Mouse (Mus musculus) kidney, embryonic 14.5 days (tissue): ENCODE results near the gene Lpcat3. TPM values are rescaled to one million over a fixed set of nuclear protein-coding genes. Genes with fewer than 3 reads are reported as not detected.

ENCODE experiments used
- ATAC-seq: fragments of 200-750 bp; cut with Nextera tagmentation; 2 replicates; pipeline ENCODE4 v1.8.0; 2017; ENCODE audit warnings: moderate number of reproducible peaks, mild to moderate bottlenecking, moderate TSS enrichment, moderate library complexity; ENCODE audit not compliant: low FRiP score, low TSS enrichment
- H3K27ac ChIP-seq: fragments of 300-500 bp; sonication (generic); 2 replicates; pipeline ENCODE4 v1.5.1; 2014; ENCODE audit warnings: low read depth, mild to moderate bottlenecking, low read length, moderate library complexity, mixed read lengths
- H3K27me3 ChIP-seq: fragments of 300-500 bp; sonication (generic); 2 replicates; pipeline ENCODE4 v1.6.1; 2014; ENCODE audit warnings: mild to moderate bottlenecking, low read length; ENCODE audit not compliant: control insufficient read depth, insufficient read depth
- H3K36me3 ChIP-seq: fragments of 300-500 bp; sonication (generic); 2 replicates; pipeline ENCODE4 v1.6.1; 2014; ENCODE audit warnings: low read length, mixed read lengths; ENCODE audit not compliant: control insufficient read depth, insufficient read depth
- H3K4me1 ChIP-seq: fragments of 300-500 bp; sonication (generic); 2 replicates; pipeline ENCODE4 v1.6.1; 2014; ENCODE audit warnings: low read length, mixed read lengths; ENCODE audit not compliant: control insufficient read depth, insufficient read depth
- H3K4me2 ChIP-seq: fragments of 300-500 bp; sonication (generic); replicated peaks from 2 replicates; pipeline ENCODE4 v1.6.1; 2014; ENCODE audit warnings: low read depth, mild to moderate bottlenecking, low read length
- H3K4me3 ChIP-seq: fragments of 300-500 bp; sonication (generic); 2 replicates; pipeline ENCODE4 v1.5.1; 2014; ENCODE audit warnings: mild to moderate bottlenecking, low read length
- H3K9ac ChIP-seq: fragments of 300-500 bp; sonication (generic); 2 replicates; pipeline ENCODE4 v1.6.1; 2014; ENCODE audit warnings: low read depth, mild to moderate bottlenecking, low read length, moderate library complexity
- H3K9me3 ChIP-seq: fragments of 300-500 bp; sonication (generic); 2 replicates; pipeline ENCODE4 v1.6.1; 2016; ENCODE audit warnings: low read length; ENCODE audit not compliant: control insufficient read depth
- WGBS: fragments of 180-500 bp; shearing (Covaris S2); extraction: QIAGEN DNeasy Blood & Tissue Kit; methylation state at CpG from one replicate; pipeline ENCODE4 v1.1.7; 2014; 5-methylcytosine and 5-hydroxymethylcytosine counted together
- polyA plus RNA-seq: library from polyadenylated mRNA; unstranded; fragments of >200 nt; fragmentation: Nextera tagmentation; extraction: Ambion mirVana; gene quantifications from 2 replicates; pipeline ENCODE4 v1.2.1, GENCODE M21; 2014

Gene Lpcat3
- polyA plus RNA-seq, 1 experiment from 2014 or later: 67.3 TPM

GRCm38 (mm10) chr6:124655893-124656292, 6.9 kb upstream of the Lpcat3 start:
- Histone ChIP-seq H3K36me3 (no peaks in the 10 kb centered on the region), H3K4me1 (no peaks in the 10 kb centered on the region), H3K9ac (no peak overlapping the region), H3K9me3 (peaks cover 8% of the 10 kb centered on the region; the same call in 1 of the 2 replicates), H3K4me2 (no peak overlapping the region), H3K27me3 (no peaks in the 10 kb centered on the region), H3K4me3 (no peak overlapping the region), H3K27ac (peak overlapping the region; percentile 18; the same call in 1 of the 2 replicates)
- ATAC-seq: peak; percentile 53; the same call in 1 of the 2 replicates
- 37% methylated on average over 6 of the region's 6 CpGs for WGBS

- Histone ChIP-seq H3K4me2 (no peak overlapping the region), H3K27ac (no peak overlapping the region), H3K4me3 (no peak overlapping the region), H3K27me3 (no peaks in the 10 kb centered on the region), H3K9ac (no peak overlapping the region), H3K9me3 (peaks cover 7% of the 10 kb centered on the region; the same call in 1 of the 2 replicates), H3K4me1 (no peaks in the 10 kb centered on the region), H3K36me3 (no peaks in the 10 kb centered on the region)
- 79% methylated on average over 2 of the region's 2 CpGs for WGBS
- ATAC-seq: no peak
Observed at GRCm38 (mm10) chr6:124658067-124658466, 4.8 kb upstream of the Lpcat3 start.

- H3K9me3 ChIP-seq: no peaks in the 10 kb centered on the region
- no peak overlapping the region for H3K9ac ChIP-seq
- H3K4me3 ChIP-seq: no peak overlapping the region
- H3K36me3 ChIP-seq: no peaks in the 10 kb centered on the region
- no peaks in the 10 kb centered on the region for H3K27me3 ChIP-seq
- H3K4me2 ChIP-seq: no peak overlapping the region
- WGBS: 97% methylated on average over 4 of the region's 4 CpGs
- H3K27ac ChIP-seq: no peak overlapping the region
- no peak for ATAC-seq
- H3K4me1 ChIP-seq: peaks cover 4% of the 10 kb centered on the region; the same call in 1 of the 2 replicates
Observed at GRCm38 (mm10) chr6:124661156-124661806, 1.5 kb upstream of the Lpcat3 start.

GRCm38 (mm10) chr6:124661995-124662394, 832 bp upstream of the Lpcat3 start:
- H3K4me1 ChIP-seq: peaks cover 4% of the 10 kb centered on the region; the same call in 1 of the 2 replicates
- ATAC-seq: no peak
- 33% methylated on average over 6 of the region's 6 CpGs for WGBS

GRCm38 (mm10) chr6:124663424-124663795, 583 bp downstream of the Lpcat3 start:
- peaks cover 4% of the 10 kb centered on the region; the same call in 1 of the 2 replicates for H3K4me1 ChIP-seq
- H3K27me3 ChIP-seq: no peaks in the 10 kb centered on the region
- H3K36me3 ChIP-seq: no peaks in the 10 kb centered on the region
- no peaks in the 10 kb centered on the region for H3K9me3 ChIP-seq
- H3K27ac ChIP-seq: peak overlapping the region; percentile 30; the same call in 1 of the 2 replicates
- peak overlapping the region; percentile 62 for H3K9ac ChIP-seq
- peak overlapping the region; percentile 72 for H3K4me3 ChIP-seq
- 16% methylated on average over 13 of the region's 13 CpGs for WGBS
- no peak for ATAC-seq
- peak overlapping the region; percentile 79 for H3K4me2 ChIP-seq

More at GRCm38 (mm10) chr6:124661995-124662394, 832 bp upstream of the Lpcat3 start:
- H3K36me3 ChIP-seq: no peaks in the 10 kb centered on the region
- H3K27me3 ChIP-seq: no peaks in the 10 kb centered on the region
- H3K9me3 ChIP-seq: no peaks in the 10 kb centered on the region
- H3K9ac ChIP-seq: peak overlapping the region; percentile 50; the same call in 1 of the 2 replicates
- H3K4me2 ChIP-seq: peak overlapping the region; percentile 79
- peak overlapping the region; percentile 72 for H3K4me3 ChIP-seq
- H3K27ac ChIP-seq: peak overlapping the region; percentile 67

- Histone ChIP-seq H3K4me1 (peaks cover 4% of the 10 kb centered on the region; the same call in 1 of the 2 replicates), H3K27ac (no peak overlapping the region), H3K27me3 (no peaks in the 10 kb centered on the region), H3K9me3 (no peaks in the 10 kb centered on the region), H3K4me3 (peak overlapping the region; percentile 72; the same call in 1 of the 2 replicates), H3K36me3 (no peaks in the 10 kb centered on the region), H3K9ac (no peak overlapping the region), H3K4me2 (peak overlapping the region; percentile 79; the same call in 1 of the 2 replicates)
- ATAC-seq: no peak
- WGBS: 72% methylated on average over 7 of the region's 7 CpGs
Observed at GRCm38 (mm10) chr6:124664256-124664655, 1.4 kb downstream of the Lpcat3 start.

GRCm38 (mm10) chr6:124665011-124665410, 2.2 kb downstream of the Lpcat3 start:
- Histone ChIP-seq H3K4me1 (peaks cover 4% of the 10 kb centered on the region; the same call in 1 of the 2 replicates), H3K4me3 (no peak overlapping the region), H3K27ac (no peak overlapping the region), H3K9ac (no peak overlapping the region), H3K4me2 (no peak overlapping the region), H3K9me3 (no peaks in the 10 kb centered on the region), H3K27me3 (no peaks in the 10 kb centered on the region), H3K36me3 (no peaks in the 10 kb centered on the region)
- WGBS: 93% methylated on average over 10 of the region's 10 CpGs
- ATAC-seq: no peak

GRCm38 (mm10) chr6:124669234-124669859, 6.5 kb downstream of the Lpcat3 start:
- Histone ChIP-seq H3K36me3 (no peaks in the 10 kb centered on the region), H3K27me3 (no peaks in the 10 kb centered on the region), H3K4me3 (no peak overlapping the region), H3K9ac (no peak overlapping the region), H3K4me2 (no peak overlapping the region), H3K9me3 (no peaks in the 10 kb centered on the region), H3K4me1 (peaks cover 5% of the 10 kb centered on the region; the same call in 1 of the 2 replicates), H3K27ac (no peak overlapping the region)
- ATAC-seq: no peak
- 77% methylated on average over 11 of the region's 11 CpGs for WGBS
